Mouse (Mus musculus) kidney, adult 18-20 months (tissue): Measurements from ENCODE around the gene Tdrd3.

Experiments
- DNase-seq: peaks from one replicate; pipeline ENCODE4 v3.0.0; 2021

The Tdrd3 gene

GRCm38 (mm10) chr14:87455630-87456175, 39.3 kb downstream of the Tdrd3 start:
- no peak for DNase-seq

DNA sequence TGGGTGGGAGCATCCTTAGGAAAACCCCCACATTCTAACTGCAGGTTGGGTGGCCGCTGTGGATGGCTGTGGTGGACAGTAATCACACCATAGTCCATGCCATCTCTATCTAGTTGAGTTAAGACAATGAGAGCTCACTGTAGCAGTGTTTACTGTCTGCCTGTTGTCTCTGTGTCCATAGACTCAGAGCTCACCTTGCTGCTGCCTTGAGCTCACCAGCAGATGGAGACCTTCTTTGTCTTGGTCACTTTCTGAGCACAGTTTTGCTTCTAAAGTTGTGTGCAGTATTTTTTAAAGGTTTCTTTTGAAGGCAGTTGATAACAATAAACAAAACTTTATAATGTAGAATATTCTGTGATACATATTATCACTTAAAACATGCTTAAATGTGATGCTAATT, 43.3 kb downstream of the Tdrd3 start:
- no peak for DNase-seq

- DNase-seq, result no peak
Observed at GRCm38 (mm10) chr14:87461543-87461942, 45.1 kb downstream of the Tdrd3 start.

GRCm38 (mm10) chr14:87463963-87464654, 47.7 kb downstream of the Tdrd3 start:
- peak; percentile 78 for DNase-seq

GRCm38 (mm10) chr14:87464655-87465054, 48.2 kb downstream of the Tdrd3 start:
- no peak for DNase-seq

DNA sequence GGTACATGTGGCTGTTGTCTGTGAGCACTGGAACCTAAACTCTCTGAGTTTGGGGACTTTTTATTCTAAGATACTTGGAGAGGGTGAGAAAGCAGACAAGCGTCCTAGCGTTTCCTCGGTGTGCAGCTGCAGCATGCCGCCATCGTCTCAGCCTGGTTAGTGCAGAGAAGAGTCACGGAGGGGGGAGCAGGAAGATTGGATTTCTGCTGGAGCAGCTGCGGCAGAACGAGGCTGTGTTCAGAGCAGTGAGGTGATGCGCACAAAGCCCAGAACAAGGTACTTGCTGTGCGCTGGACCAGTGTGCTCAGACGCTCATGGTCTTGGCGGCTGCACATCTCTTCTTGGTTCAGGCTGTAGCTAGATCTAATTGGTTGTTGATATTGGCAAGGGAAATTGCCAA, 51.1 kb downstream of the Tdrd3 start:
- DNase-seq, result no peak

DNA sequence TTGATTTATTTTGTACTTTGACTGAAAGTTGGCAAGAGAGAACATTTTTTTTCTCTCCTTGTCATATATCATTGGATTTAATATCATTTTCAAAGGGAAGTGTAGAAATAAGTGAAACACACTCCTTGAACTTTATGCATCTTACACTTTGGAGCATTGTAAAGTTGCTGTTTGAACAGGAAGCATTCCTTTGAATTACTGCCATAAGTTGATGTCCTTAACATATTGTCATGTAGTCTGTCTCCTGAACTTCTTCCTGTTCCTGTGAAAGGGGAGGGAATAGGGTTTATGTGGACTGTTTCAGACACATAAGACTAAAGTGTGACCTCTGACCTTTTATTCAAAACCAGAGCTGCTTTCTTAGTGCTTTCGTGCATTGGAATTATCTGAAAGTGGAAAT, 55.1 kb downstream of the Tdrd3 start:
- DNase-seq, result no peak

DNA sequence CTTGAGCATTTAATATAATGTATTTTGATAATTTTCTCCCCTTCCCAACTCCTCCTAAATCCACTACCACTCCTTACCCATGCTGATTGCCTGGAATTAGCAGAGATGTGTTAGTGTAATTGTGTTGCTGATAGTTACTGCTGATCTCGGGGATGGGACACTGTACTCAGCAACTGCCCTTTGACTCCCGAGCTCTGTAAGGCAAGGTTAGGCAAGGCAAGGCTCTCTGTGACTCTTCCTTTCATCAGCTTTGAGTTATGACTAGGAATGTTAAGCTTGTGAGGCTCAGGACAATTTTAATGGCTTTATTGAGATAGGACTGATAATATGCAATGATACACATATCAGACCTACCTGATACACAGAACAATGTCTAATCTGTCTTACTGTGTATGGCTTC, 56.3 kb downstream of the Tdrd3 start:
- DNase-seq, result no peak

- no peak for DNase-seq
Observed at GRCm38 (mm10) chr14:87475721-87476359, 59.4 kb downstream of the Tdrd3 start.

DNA sequence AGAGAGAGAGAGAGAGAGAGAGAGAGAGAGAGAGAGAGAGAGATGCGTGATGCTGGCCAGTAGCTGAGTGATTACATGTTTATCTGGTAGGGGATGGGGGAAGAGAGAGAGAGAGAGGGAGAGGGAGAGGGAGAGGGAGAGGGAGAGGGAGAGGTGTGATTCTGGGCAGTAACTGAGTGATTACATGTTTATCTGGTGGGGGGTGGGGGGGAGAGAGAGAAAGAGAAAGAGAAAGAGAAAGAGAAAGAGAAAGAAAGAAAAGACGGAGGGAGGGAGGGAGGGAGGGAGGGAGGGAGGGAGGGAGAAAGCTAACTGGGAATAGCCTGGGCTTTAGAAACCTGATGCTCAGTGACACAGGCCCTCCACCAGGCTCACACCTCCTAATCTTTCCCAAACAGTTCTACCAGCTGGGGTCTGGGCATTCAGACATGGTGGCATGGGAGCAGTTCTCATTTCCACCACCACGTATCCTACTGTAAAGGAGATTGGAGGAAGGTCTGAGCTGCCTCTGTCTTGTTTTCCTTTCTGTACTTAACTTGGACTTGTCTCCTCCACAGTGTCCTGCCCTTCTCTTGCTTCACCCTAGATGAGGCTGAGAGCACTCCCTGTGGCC, 62.0 kb downstream of the Tdrd3 start:
- DNase-seq, result no peak

DNA sequence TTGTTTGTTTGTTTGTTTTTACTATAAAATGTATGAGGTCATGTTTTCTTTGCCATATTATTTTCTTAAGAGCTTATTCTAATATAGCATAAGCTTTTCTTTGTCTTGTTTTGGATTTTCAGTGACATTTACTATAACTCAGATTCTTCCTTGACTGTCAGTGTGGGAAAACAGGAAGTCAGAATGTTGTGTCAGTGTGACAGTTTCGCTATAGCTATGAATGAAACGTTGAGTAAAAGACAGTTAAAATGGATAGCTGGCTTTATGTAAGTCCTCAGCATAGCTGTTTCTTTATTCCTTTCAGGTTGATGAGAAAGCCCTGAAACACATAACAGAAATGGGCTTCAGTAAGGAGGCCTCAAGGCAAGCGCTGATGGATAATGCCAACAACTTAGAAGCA, 69.4 kb downstream of the Tdrd3 start:
- DNase-seq, result no peak

- no peak for DNase-seq
Observed at GRCm38 (mm10) chr14:87497955-87498594, 81.6 kb downstream of the Tdrd3 start.

- DNase-seq, result no peak
Observed at GRCm38 (mm10) chr14:87505924-87506323, 89.5 kb downstream of the Tdrd3 start.

DNA sequence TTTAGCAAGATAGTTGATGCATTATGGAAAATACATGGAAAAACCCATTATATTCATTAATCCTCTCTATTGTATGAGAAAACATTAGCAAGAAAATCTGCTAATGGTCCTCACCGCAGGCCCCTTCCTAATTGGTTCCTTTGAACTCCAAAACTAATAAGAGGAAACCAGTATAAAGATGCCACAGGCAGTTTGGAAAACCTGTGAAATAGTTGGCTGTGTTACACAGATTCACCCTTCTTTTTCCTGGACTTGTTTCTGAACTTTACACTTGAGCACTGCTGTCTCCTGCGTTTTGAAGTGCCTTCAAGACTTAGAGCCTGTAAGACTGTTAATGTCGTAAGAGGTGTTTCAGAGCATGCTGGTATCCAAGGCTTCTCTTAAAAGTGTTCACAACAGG, 98.8 kb downstream of the Tdrd3 start:
- no peak for DNase-seq

- no peak for DNase-seq
Observed at GRCm38 (mm10) chr14:87517381-87517780, 100.9 kb downstream of the Tdrd3 start.

DNA sequence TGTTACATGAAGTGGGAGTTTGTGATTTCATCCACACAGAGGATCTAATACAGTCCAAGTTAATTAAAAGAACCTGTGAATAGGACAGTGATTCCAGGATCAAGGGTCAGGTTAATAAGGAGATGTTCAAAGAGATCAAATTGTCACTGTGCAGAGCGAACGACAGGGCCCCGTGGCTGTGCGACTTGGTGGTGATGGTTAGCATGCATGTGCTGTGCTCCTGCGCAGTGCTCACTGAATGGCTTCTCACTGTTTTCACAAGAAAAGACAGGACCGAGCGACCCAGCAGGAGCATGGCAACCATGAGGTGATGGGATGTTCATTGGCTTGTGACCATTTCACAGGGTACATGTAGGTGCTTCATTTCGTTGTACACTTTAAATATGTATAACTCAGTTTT, 115.4 kb downstream of the Tdrd3 start:
- no peak for DNase-seq

- DNase-seq, result no peak
Observed at GRCm38 (mm10) chr14:87537127-87537819, 120.8 kb downstream of the Tdrd3 start.

GRCm38 (mm10) chr14:87549986-87550385, 133.5 kb downstream of the Tdrd3 start:
- DNase-seq, result no peak

DNA sequence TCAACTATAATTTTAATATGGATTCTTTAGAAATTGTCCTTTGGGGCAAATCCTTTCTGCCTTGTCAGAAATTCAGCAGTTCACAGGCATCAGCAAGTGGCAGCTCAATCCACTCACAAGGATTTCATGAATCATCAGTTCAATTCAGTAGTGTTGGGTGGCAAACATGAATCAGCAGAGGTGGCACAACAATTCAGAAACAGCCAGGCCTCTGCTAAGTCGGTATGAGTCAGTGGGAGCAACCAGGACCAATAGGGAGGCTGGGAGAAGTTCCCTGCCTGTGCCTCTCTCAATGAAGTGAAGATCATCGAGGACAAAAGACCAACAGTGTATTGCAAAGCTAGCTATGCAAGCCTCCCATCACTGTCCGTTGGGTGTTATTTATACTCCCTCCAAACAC, 135.8 kb downstream of the Tdrd3 start:
- no peak for DNase-seq

GRCm38 (mm10) chr14:87563841-87564240, 147.4 kb downstream of the Tdrd3 start:
- no peak for DNase-seq

DNA sequence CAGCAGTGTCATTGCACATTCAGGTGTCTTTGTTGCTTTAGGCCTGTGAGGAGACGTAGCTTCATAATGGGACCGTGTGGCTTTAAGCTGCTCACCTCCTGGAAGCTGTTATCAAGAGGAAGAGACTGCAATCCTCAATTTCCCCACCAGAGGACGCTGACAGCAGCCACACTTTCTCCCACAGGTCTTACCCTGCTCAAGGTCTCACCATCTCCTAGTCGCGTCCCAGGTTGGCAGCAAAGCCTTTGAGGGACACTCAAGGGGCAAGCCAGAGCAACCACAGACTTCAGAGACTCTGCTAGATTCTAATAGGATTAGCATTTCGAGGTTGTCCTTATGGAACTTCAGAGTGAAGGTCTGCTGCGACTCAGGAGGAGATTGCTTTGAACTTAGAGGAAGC, 149.8 kb downstream of the Tdrd3 start:
- no peak for DNase-seq

- no peak for DNase-seq
Observed at GRCm38 (mm10) chr14:87567034-87567461, 150.6 kb downstream of the Tdrd3 start.
